Mouse (Mus musculus) olfactory bulb, adult 2 months (tissue): ENCODE results near the gene Mdm4. TPM values are rescaled to one million over a fixed set of nuclear protein-coding genes. Genes with fewer than 3 reads are reported as not detected.

Experiments
- H3K27ac ChIP-seq: fragments of 200-500 bp; 2 replicates; pipeline ENCODE4 v1.5.1; 2012; ENCODE audit warnings: low read depth, low read length; ENCODE audit not compliant: insufficient read depth
- H3K4me1 ChIP-seq: fragments of 200-500 bp; 2 replicates; pipeline ENCODE4 v1.6.1; 2012; ENCODE audit warnings: low read length; ENCODE audit not compliant: control insufficient read depth, insufficient read depth
- H3K4me3 ChIP-seq: fragments of 200-500 bp; 2 replicates; pipeline ENCODE4 v1.5.1; 2012; ENCODE audit warnings: mild to moderate bottlenecking, low read depth, low read length, moderate library complexity; ENCODE audit not compliant: insufficient read depth
- CTCF ChIP-seq: fragments of 200-500 bp; IDR thresholded peaks from 2 replicates; pipeline ENCODE4 v1.5.1; 2012; ENCODE audit warnings: low read depth, mild to moderate bottlenecking, low read length, moderate library complexity; ENCODE audit not compliant: insufficient read depth
- POLR2A ChIP-seq: fragments of 200-500 bp; IDR thresholded peaks from 2 replicates; pipeline ENCODE4 v1.6.1; 2012; ENCODE audit warnings: mild to moderate bottlenecking, low read depth, low read length, moderate library complexity; ENCODE audit not compliant: insufficient read depth
- WGBS: fragments of 180-500 bp; shearing (Covaris S2); methylation state at CpG from one replicate; pipeline ENCODE4 v1.1.7; 2018; 5-methylcytosine and 5-hydroxymethylcytosine counted together
- polyA plus RNA-seq: library from polyadenylated mRNA; stranded (reverse); fragments of >200 nt; gene quantifications from 2 replicates; pipeline ENCODE4 v1.2.4, GENCODE M21; 2012; ENCODE audit warnings: low replicate concordance; ENCODE audit not compliant: missing spikeins, insufficient read depth, insufficient read length

The Mdm4 gene
- polyA plus RNA-seq = 64.3 and 103 TPM in 2 replicates

DNA sequence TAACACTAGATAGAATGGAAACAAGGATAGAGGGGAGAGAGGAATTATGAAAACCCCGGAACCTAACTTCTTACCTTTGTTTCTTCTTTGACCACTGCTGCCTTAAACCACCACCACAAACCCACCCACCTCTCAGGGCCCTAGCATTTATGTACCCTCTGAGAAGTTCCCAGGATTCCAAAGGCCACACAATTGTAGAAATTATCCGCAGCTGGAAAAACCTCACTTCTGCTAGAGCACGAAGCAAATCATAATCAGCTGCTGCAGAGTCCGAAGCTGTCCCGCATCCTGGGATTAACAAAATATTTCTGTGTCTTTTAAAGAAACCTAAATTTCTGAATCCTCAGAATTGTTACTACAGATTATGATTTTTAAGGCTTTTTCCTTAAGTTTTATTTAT lies at the start of gene Mdm4:
TSS of gene Mdm4 (minus strand) at position 101 of the 400 bp plus-strand sequence.
- H3K4me1 ChIP-seq = 0 out of 2 replicates have a peak, but pooled peaks cover 2% of the 10 kb centered on the region
- WGBS = 94% methylated on average over 5 of the region's 5 CpGs
- H3K4me3 ChIP-seq = no peak within 1 kb of the TSS
- no peak within 1 kb of the TSS for H3K27ac ChIP-seq
- TF ChIP-seq CTCF (no peak), POLR2A (no peak)

DNA sequence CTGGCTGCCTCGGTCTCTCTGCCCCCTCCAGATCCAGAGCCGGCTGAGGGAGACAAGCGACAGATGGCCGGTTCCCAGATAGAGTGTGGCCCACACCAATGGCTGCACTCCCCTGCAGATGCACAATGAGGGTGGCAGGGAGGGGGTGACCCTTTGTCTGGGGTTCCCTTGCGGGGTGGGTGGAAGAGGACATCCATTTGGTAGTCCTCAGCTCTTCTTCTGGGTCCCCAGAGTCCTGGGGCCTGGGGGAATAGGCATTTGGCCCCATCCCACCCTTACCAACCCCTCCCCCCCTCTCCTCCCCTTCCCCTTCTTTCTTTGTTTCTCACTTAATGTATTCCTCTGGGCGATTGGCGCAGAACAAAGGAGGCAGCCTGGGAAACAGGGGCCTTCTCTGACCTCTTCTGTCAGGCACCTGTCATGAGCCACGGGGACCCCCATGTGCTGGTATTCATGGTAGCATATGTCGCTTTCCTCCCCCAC lies 49.8 kb upstream of the Mdm4 start:
- Histone ChIP-seq H3K27ac (no peak overlapping the region), H3K4me1 (peaks cover 3% of the 10 kb centered on the region; the same call in 1 of the 2 replicates), H3K4me3 (no peak overlapping the region)
- 58% methylated on average over 9 of the region's 9 CpGs for WGBS
- TF ChIP-seq POLR2A (no peak), CTCF (no peak)

DNA sequence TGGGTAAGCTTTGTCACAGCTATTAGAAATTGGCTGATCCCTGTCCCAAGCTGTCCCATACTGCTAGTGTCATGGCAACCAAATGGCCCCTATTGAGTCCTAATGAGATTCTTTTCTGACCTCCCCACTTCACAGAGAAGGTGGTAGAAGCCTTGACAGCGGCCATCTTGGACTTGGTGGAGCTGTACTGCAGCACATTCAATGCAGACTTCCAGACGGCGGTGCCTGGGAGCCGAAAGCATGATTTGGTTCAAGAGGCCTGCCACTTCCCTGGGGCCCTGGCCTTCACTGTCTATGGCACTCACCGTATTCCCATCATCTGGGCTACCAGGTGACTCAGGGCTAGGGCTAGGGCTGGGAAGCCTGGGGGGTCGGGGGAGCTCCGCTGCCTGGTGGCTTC lies 49.1 kb upstream of the Mdm4 start:
- WGBS = 88% methylated on average over 7 of the region's 7 CpGs
- H3K4me3 ChIP-seq = no peak overlapping the region
- H3K4me1 ChIP-seq = peaks cover 3% of the 10 kb centered on the region; the same call in 1 of the 2 replicates
- no peak overlapping the region for H3K27ac ChIP-seq
- no peak for TF ChIP-seq CTCF
- TF ChIP-seq POLR2A = no peak

DNA sequence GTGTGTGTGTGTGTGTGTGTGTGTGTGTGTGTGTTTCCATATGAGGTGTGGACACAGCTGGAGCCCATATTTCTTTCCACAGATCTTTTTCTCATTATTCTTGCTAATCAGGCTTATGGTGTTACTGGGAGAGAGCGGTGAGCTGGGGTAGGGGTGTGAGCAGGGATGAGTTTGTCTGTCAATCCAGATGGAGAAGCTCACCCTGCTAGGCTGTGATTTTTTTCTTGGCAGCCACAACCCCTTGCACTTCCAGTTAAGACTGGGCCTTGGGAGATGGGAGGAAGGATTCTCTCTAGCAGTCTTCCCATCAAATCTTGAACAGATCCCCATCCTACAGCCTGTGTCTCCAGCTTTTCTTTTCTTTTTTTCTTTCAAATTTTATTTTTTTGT lies 48.0 kb upstream of the Mdm4 start:
- Histone ChIP-seq H3K4me3 (no peak overlapping the region), H3K4me1 (peaks cover 8% of the 10 kb centered on the region), H3K27ac (no peak overlapping the region)
- TF ChIP-seq POLR2A = no peak
- no peak for TF ChIP-seq CTCF
- WGBS = 92% methylated on average over 1 of the region's 1 CpGs

DNA sequence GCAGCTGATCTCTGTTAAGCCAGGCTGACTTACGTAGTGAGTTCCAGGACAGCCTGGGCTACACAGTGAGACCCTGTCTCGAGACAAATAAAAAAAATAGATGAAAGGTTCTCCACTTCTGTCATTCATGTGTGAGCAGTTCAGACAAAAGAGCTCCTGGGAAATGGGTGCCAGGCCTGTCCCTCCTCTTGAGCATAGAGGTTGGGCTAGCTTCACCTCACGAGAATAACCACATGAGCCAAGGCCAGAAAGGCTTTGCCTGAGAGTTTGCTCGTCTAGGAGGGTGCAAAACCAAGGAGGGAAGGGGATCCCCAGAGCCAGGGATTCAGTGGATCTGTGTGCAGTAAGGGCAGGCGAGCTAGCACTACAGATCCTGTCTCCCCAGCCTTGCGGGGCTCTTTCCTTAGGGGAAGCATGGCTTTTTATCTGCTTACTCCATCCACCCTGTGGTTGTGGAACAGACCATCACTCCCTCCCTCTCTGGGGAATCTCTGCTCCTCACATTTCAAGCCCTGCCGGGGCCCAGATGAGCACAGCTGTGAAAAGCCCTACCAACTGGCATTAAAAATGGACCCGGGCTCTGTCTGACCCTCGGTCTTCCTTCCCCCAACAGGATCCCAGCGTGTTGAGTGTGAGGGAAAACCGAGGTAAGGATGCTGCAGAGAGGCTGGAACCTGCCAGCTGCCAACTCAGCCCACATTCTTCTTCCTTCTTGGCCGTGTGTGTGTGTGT lies 47.4 kb upstream of the Mdm4 start:
- no peak overlapping the region for H3K4me3 ChIP-seq
- H3K4me1 ChIP-seq = peaks cover 12% of the 10 kb centered on the region
- no peak for TF ChIP-seq CTCF
- TF ChIP-seq POLR2A = no peak
- H3K27ac ChIP-seq = no peak overlapping the region
- WGBS = 73% methylated on average over 12 of the region's 12 CpGs

DNA sequence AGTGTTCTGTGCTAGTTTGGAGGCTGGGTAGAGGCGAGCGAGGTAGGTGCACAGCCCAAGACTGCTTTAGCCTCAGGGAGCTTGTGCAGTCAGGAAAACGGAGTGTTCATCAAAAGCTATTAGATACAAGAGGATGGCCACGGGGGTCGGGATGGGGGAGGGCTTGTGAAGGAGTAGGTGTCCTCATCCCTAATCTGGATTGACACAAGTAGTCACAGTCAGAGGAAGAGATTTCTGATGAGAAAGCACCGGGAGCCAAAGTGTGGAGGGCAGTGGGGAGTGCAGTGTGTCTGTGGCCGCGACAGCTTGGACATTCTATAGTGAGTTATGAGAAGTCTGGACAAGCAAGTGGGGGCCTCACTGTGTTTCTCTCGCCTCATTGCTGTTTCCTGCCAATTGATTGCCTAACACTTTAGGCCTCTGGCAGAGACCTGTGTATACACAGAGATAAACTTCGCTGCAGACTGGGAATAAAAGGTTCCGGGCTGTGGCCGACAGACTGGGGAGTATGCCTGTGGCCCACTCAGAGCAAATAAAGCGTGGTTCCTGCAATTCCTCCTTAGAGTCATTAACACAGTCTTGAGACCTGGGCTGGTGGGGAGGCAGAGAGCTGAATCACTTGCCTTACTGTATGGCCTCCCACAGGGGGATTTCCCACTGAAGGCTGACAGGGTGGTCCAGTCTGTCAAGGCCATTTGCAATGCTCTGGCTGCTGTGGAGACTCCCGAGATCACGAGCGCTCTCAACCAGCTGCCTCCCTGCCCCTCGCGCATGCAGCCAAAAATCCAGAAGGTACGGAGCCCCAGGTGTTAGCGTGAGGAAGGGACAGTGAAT lies 46.5 kb upstream of the Mdm4 start:
- TF ChIP-seq CTCF (no peak), POLR2A (no peak)
- H3K4me3 ChIP-seq = no peak overlapping the region
- peaks cover 19% of the 10 kb centered on the region for H3K4me1 ChIP-seq
- 76% methylated on average over 20 of the region's 20 CpGs for WGBS
- no peak overlapping the region for H3K27ac ChIP-seq

DNA sequence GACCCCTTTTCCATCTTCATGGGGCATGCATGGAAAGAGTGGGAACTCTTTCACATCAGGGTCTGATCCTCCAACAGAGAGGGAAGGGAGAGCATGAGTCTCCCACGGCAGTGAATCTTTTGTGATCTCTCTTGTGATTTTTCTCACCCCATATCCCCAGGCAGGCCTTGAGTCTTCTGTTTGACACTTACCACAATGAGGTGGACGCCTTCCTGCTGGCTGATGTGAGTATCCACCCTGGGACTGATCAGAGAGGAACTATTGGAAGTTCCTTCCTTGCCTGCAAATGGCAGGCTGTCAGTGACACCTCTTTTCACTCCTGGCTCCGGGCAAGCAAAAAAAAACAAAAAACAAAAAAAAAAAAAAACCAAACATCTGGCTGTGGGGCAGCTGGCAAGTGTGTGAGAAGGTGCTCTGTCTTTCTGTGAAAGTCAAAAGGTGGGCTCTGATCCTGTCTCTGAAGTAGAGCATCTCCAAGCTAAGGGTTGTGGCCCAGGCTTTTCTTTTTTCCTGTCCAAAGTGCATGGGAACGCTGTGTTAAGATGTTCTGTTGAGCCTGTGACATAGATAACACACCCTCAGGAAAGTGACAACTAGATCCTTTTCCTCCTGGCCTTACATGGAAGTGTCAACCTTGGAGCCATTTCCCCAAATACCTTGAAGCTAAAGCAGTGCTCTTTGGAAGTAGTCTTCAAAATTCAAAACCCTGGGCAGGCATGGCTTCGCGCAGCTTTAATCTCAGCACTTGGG lies 45.5 kb upstream of the Mdm4 start:
- H3K4me3 ChIP-seq = no peak overlapping the region
- TF ChIP-seq POLR2A (no peak), CTCF (no peak)
- H3K4me1 ChIP-seq = peaks cover 30% of the 10 kb centered on the region
- H3K27ac ChIP-seq = no peak overlapping the region
- WGBS = 87% methylated on average over 6 of the region's 6 CpGs

DNA sequence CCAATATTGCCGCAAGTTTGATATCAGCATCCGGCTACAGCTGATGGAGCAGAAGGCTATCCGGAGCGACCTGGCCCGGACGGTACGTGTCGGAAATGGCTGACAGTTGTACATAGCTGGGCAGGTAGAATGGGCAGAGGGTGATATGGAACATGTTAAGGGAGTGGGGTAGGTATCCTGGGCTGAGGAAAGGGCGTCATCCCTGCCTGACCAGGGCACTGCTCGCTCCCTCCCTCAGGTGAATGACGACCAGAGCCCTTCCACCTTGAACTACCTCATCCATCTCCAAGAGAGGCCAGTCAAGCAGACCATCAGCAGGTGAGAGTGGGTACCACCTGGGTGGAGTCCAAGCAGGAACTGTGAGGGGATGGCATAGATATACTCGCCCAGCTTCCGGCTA lies 44.2 kb upstream of the Mdm4 start:
- WGBS = 97% methylated on average over 13 of the region's 13 CpGs
- TF ChIP-seq POLR2A (no peak), CTCF (no peak)

DNA sequence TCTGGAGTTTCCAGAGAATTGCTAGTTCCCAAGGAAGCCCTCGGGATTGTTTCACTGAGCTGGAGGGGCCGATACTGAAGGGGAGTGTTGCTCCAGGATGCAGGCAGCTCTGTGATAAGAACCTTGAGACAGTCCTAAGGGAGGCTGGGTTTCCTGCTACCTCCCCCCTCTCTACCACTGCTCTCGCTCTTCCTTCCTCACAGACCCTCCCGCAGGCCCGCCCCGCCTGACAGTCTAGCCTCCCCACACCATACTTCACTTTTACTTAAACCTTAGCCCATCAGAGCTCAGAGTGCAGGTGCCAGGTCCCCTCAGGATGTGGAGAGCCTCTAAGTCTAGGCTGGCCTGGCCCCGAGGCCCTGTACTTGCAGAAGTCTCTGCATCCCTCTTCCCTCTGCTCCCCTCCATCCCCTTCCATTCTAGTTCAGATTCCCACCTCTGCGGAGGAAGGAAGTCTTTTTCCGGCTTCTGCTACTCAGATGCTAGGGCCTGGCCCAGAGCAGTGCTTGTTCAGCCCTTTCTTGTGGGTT lies 43.0 kb upstream of the Mdm4 start:
- Histone ChIP-seq H3K27ac (no peak overlapping the region), H3K4me3 (no peak overlapping the region), H3K4me1 (peaks cover 48% of the 10 kb centered on the region)
- TF ChIP-seq CTCF (no peak), POLR2A (no peak)
- WGBS = 84% methylated on average over 9 of the region's 9 CpGs

More for the DNA sequence above, 44.2 kb upstream of the Mdm4 start:
- peaks cover 37% of the 10 kb centered on the region for H3K4me1 ChIP-seq
- H3K27ac ChIP-seq = no peak overlapping the region
- H3K4me3 ChIP-seq = no peak overlapping the region
